Mouse (Mus musculus) ovary, adult 10 weeks (tissue): Measurements from ENCODE around the gene Casp2. TPM values are rescaled to one million over a fixed set of nuclear protein-coding genes. Genes with fewer than 3 reads are reported as not detected.

ENCODE experiments used
- polyA plus RNA-seq: library from polyadenylated mRNA; stranded (reverse); fragments of 350-450 nt; fragmentation: Illumina TruSeq; extraction: RNeasy Lipid Tissue Mini Kit (QIAGEN cat#74804); gene quantifications from one replicate; pipeline ENCODE4 v1.2.3, GENCODE M21; 2014

The Casp2 gene
- 72.2 TPM for polyA plus RNA-seq

GRCm38 (mm10) chr6:42264626-42265312 lies at the start of gene Casp2:
Gene Casp2, plus strand, starts transcription at chr6:42264985.

GRCm38 (mm10) chr6:42215028-42215427 lies 49.8 kb upstream of the Casp2 start, which contains the start of gene Tas2r144:
Gene Tas2r144, plus strand, starts transcription at chr6:42215328.

GRCm38 (mm10) chr6:42245711-42246353 lies 19.0 kb upstream of the Casp2 start, which contains the start of gene Gstk1:
Gene Gstk1, plus strand, starts transcription at chr6:42245935.

GRCm38 (mm10) chr6:42261524-42262170 lies 3.1 kb upstream of the Casp2 start, which contains the start of gene Tmem139:
Gene Tmem139, plus strand, starts transcription at chr6:42261970.

GRCm38 (mm10) chr6:42286448-42286847 lies 21.7 kb downstream of the Casp2 start, which contains the start of gene Clcn1:
Gene Clcn1, plus strand, starts transcription at chr6:42286685.

GRCm38 (mm10) chr6:42324482-42325267 lies 59.9 kb downstream of the Casp2 start, which contains the start of gene Fam131b:
Gene Fam131b, minus strand, starts transcription at chr6:42324643.

Other genes with a start within 250 kb of the Casp2 start
- not detected for gene Sva, start 226.6 kb upstream of the Casp2 start, polyA plus RNA-seq
- not detected for gene Tas2r139, start 124.0 kb upstream of the Casp2 start, polyA plus RNA-seq
- gene Tas2r144, start 49.7 kb upstream of the Casp2 start, polyA plus RNA-seq, result not detected
- gene Gstk1, start 19.1 kb upstream of the Casp2 start, polyA plus RNA-seq, result 17.2 TPM
- gene Tmem139, start 3.0 kb upstream of the Casp2 start, polyA plus RNA-seq, result 0.71 TPM
- 0.11 TPM for gene Clcn1, start 21.7 kb downstream of the Casp2 start, polyA plus RNA-seq
- 0.11 TPM for gene Fam131b, start 59.7 kb downstream of the Casp2 start, polyA plus RNA-seq
- gene Zyx, start 84.6 kb downstream of the Casp2 start, polyA plus RNA-seq, result 2.1 TPM
- gene Epha1, start 108.3 kb downstream of the Casp2 start, polyA plus RNA-seq, result 0.20 TPM
- not detected for gene Tas2r143, start 135.3 kb downstream of the Casp2 start, polyA plus RNA-seq
- gene Tas2r135, start 140.4 kb downstream of the Casp2 start, polyA plus RNA-seq, result not detected
- not detected for gene Tas2r126, start 169.6 kb downstream of the Casp2 start, polyA plus RNA-seq
- gene Olfr458, start 200.2 kb downstream of the Casp2 start, polyA plus RNA-seq, result not detected
- gene Olfr457, start 211.3 kb downstream of the Casp2 start, polyA plus RNA-seq, result not detected
- not detected for gene Olfr456, start 222.2 kb downstream of the Casp2 start, polyA plus RNA-seq